Comparison of ENCODE assay signal across 1 mouse cellular context in genomic region chr13:23537006-23537710, GRCm38 (mm10).
TF ChIP-seq lines count a peak whose summit lies in the region.

No protein-coding gene starts in this region.

TF ChIP-seq in CH12.LX, 34 proteins besides CTCF, POLR2A, EP300 and RAD21:
- no peak for TF ChIP-seq MXI1 (IDR thresholded peaks at IDR 0.05; ENCODE audit: low read depth, low read length)
- TF ChIP-seq MEF2A (IDR thresholded peaks at IDR 0.05; ENCODE audit: borderline replicate concordance, low read depth, low read length): no peak
- TF ChIP-seq NRF1 (IDR thresholded peaks at IDR 0.05; ENCODE audit: low read depth, low read length): no peak
- no peak for TF ChIP-seq JUND (conservative IDR thresholded peaks at IDR 0.05; ENCODE audit: low read depth, low read length)
- no peak for TF ChIP-seq ZNF384 (IDR thresholded peaks at IDR 0.05; ENCODE audit: low read depth, low read length)
- TF ChIP-seq TCF12 (IDR thresholded peaks at IDR 0.05; ENCODE audit: low read depth, low read length): no peak
- no peak for TF ChIP-seq POLR2AphosphoS2 (IDR thresholded peaks at IDR 0.05; ENCODE audit: low read depth, low read length)
- TF ChIP-seq RCOR1 (conservative IDR thresholded peaks at IDR 0.05; ENCODE audit: low read depth, low read length): no peak
- no peak for TF ChIP-seq IRF4 (IDR thresholded peaks at IDR 0.05; ENCODE audit: low read depth, low read length)
- no peak; the same call in 1 of the 2 replicates for TF ChIP-seq ZMIZ1 (IDR thresholded peaks at IDR 0.05; ENCODE audit: low read depth, low read length)
- TF ChIP-seq ZKSCAN1 (IDR thresholded peaks at IDR 0.05; ENCODE audit: borderline replicate concordance, low read depth, low read length): no peak
TF ChIP-seq in CH12.LX: peak in this region for 0.
